Mouse (Mus musculus): ENCODE measurements at regions not wholly inside any gene's neighbourhood (a gene's known extent, or its start where the extent isn't known, plus 50 kb on each side); places are given as distances from the start of the nearest gene placed in this dataset.
A peak's percentile ranks its signal among the peaks of the same experiment; 100 is the strongest.

DNA sequence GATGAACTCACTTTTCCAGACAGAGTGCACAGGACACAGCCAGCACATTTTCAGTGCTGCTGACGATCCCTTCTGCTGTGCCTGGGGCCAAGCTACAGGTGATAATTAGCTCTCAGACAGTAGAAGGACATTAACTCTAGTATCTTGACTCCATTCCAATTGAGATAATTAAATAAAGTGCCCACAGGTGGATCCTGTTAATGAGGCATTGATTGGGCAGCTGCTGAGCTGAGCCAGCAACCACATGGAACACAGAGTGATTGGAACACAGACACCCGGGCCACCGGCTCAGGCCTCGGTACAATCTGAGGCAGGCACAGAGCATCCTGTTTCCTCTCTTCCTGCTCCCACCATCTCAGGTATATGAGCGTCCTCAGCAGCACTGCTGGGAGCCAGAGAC, 114.5 kb upstream of the Habp2 start:
- Histone ChIP-seq H3K4me3 (ENCODE audit: low read depth, low read length) (no peak overlapping the region), H3K27ac (replicated peaks) (no peak overlapping the region), H3K27me3 (ENCODE audit: control insufficient read depth, insufficient read depth, low read length) (no peaks in the 10 kb centered on the region), H3K4me1 (replicated peaks; ENCODE audit: control insufficient read depth, insufficient read depth) (no peaks in the 10 kb centered on the region), H3K36me3 (ENCODE audit: control insufficient read depth, insufficient read depth, low read length) (no peaks in the 10 kb centered on the region), H3K9ac (ENCODE audit: low read length) (no peak overlapping the region), H3K9me3 (ENCODE audit: control insufficient read depth, low read length) (no peaks in the 10 kb centered on the region), H3K4me2 (replicated peaks; ENCODE audit: low read depth) (no peak overlapping the region)
- no peak for TF ChIP-seq EP300 (optimal IDR thresholded peaks at IDR 0.05)
- no peak for TF ChIP-seq CTCF (IDR thresholded peaks at IDR 0.05; ENCODE audit: low read depth)
- whole genome bisulfite sequencing: 70% methylated on average over 5 of the region's 5 CpGs
- DNase-seq (ENCODE audit: low spot score): no peak
- no peak for ATAC-seq (ENCODE audit: low FRiP score, low TSS enrichment)

DNA sequence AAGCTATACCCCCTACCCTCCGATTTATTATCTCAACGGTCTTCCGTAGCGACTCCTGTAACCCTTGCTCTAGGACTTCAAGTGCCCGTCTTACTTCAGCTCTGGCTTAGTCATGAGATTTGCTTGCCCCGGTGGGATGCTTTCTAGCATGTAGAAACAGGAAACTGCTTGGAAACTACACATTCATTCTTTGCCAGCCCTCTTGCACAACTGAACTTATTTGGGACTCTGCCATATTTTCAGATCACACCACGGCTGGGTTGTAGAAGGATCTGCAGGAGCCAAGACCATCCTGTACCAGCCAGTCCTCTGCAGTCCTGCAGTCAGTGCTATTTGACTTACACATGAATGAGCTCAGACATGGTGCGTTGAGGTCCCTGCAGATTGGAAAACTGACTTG, 110.9 kb upstream of the Habp2 start:
- H3K27me3 ChIP-seq (ENCODE audit: control insufficient read depth, insufficient read depth, low read length): no peaks in the 10 kb centered on the region
- WGBS: 64% methylated on average over 8 of the region's 8 CpGs
- H3K27ac ChIP-seq (replicated peaks): no peak overlapping the region
- H3K36me3 ChIP-seq (ENCODE audit: control insufficient read depth, insufficient read depth, low read length): no peaks in the 10 kb centered on the region
- TF ChIP-seq EP300 (optimal IDR thresholded peaks at IDR 0.05) (no peak), CTCF (IDR thresholded peaks at IDR 0.05; ENCODE audit: low read depth) (no peak)
- DNase-seq (ENCODE audit: low spot score): no peak
- ATAC-seq (ENCODE audit: low FRiP score, low TSS enrichment): no peak
- no peak overlapping the region for H3K4me2 ChIP-seq (replicated peaks; ENCODE audit: low read depth)
- no peaks in the 10 kb centered on the region for H3K4me1 ChIP-seq (replicated peaks; ENCODE audit: control insufficient read depth, insufficient read depth)
- H3K9me3 ChIP-seq (ENCODE audit: control insufficient read depth, low read length): no peaks in the 10 kb centered on the region
- H3K9ac ChIP-seq (ENCODE audit: low read length): no peak overlapping the region
- H3K4me3 ChIP-seq (ENCODE audit: low read depth, low read length): no peak overlapping the region

DNA sequence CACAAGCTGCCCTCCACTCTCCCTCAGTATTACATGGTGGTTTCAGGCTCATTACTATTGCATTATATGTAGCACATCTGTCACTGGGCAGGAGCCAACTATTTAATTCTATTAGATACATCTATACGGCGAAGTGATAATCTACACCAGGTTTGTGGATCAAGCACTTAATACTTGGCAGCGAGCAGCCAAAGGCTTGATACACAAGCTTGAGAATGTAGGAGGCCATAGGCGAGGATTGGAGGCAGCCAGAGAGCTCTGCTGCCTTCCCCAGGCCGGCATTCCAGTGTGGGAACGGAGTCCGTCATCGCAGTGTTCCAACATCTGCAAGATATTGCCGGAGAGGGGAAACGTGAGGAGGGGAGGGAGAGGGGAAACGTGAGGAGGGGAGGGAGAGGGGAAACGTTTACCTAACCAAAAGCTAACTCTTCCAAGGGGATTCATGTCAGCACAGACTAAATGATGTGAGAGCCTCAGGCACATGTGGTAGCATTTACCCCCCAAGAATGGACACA, 109.6 kb upstream of the Habp2 start:
- peak; percentile 24; the same call in 1 of the 2 replicates for ATAC-seq (ENCODE audit: low FRiP score, low TSS enrichment)
- H3K27ac ChIP-seq (replicated peaks): peak overlapping the region; percentile 35; the same call in 1 of the 2 replicates
- H3K4me3 ChIP-seq (ENCODE audit: low read depth, low read length): no peak overlapping the region
- TF ChIP-seq EP300 (optimal IDR thresholded peaks at IDR 0.05) (no peak), CTCF (IDR thresholded peaks at IDR 0.05; ENCODE audit: low read depth) (no peak)
- H3K9me3 ChIP-seq (ENCODE audit: control insufficient read depth, low read length): no peaks in the 10 kb centered on the region
- H3K27me3 ChIP-seq (ENCODE audit: control insufficient read depth, insufficient read depth, low read length): no peaks in the 10 kb centered on the region
- 29% methylated on average over 12 of the region's 12 CpGs for WGBS
- no peaks in the 10 kb centered on the region for H3K4me1 ChIP-seq (replicated peaks; ENCODE audit: control insufficient read depth, insufficient read depth)
- no peak for DNase-seq (ENCODE audit: low spot score)
- no peak overlapping the region for H3K4me2 ChIP-seq (replicated peaks; ENCODE audit: low read depth)
- no peaks in the 10 kb centered on the region for H3K36me3 ChIP-seq (ENCODE audit: control insufficient read depth, insufficient read depth, low read length)
- H3K9ac ChIP-seq (ENCODE audit: low read length): no peak overlapping the region

DNA sequence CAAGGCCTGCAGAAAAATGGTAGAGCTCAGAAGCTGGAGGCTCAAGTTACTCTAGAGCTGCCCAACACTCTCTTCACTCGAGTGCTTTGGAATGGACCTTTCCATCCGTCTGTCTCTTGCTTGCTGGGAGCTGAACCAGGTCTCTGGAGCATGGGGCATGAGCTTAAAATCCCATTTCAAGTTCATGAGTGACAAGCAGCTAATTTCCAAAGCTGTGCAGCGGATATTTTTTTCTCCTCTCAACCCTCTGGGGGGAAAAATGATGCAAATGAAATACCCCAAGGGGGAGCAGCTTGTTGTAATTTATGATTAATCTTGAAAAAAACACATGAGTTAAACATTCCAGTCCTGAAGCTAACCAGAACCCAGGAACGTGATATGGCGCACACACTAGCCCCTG, 101.2 kb upstream of the Habp2 start:
- H3K27me3 ChIP-seq (ENCODE audit: control insufficient read depth, insufficient read depth, low read length): no peaks in the 10 kb centered on the region
- ATAC-seq (ENCODE audit: low FRiP score, low TSS enrichment) (no peak), DNase-seq (ENCODE audit: low spot score) (no peak)
- H3K4me1 ChIP-seq (replicated peaks; ENCODE audit: control insufficient read depth, insufficient read depth): no peaks in the 10 kb centered on the region
- H3K4me3 ChIP-seq (ENCODE audit: low read depth, low read length): no peak overlapping the region
- 63% methylated on average over 5 of the region's 5 CpGs for WGBS
- no peak overlapping the region for H3K9ac ChIP-seq (ENCODE audit: low read length)
- H3K36me3 ChIP-seq (ENCODE audit: control insufficient read depth, insufficient read depth, low read length): no peaks in the 10 kb centered on the region
- no peak overlapping the region for H3K4me2 ChIP-seq (replicated peaks; ENCODE audit: low read depth)
- no peak overlapping the region for H3K27ac ChIP-seq (replicated peaks)
- TF ChIP-seq EP300 (optimal IDR thresholded peaks at IDR 0.05) (no peak), CTCF (IDR thresholded peaks at IDR 0.05; ENCODE audit: low read depth) (no peak)
- H3K9me3 ChIP-seq (ENCODE audit: control insufficient read depth, low read length): no peaks in the 10 kb centered on the region

DNA sequence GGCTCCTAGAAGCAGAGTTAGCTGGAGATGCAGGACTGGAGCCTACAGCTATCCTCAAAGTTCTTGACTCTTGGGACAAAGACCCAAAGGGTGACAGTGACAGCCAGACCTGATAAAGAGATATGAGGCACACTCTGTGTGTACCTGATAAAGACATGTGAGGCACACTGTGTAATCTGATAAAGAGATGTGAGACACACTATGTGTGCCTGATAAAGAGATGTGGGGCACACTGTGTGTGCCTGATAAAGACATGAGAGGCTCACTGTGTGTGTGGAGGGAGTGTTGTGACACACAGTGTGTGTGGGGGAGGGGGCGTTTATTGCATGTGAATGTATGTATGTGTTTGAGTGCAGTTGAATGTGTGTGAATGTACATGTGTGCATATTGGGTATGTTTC, 97.8 kb upstream of the Habp2 start:
- H3K4me1 ChIP-seq (replicated peaks; ENCODE audit: control insufficient read depth, insufficient read depth): no peaks in the 10 kb centered on the region
- H3K9me3 ChIP-seq (ENCODE audit: control insufficient read depth, low read length): no peaks in the 10 kb centered on the region
- H3K36me3 ChIP-seq (ENCODE audit: control insufficient read depth, insufficient read depth, low read length): no peaks in the 10 kb centered on the region
- no peak overlapping the region for H3K4me3 ChIP-seq (ENCODE audit: low read depth, low read length)
- no peak overlapping the region for H3K4me2 ChIP-seq (replicated peaks; ENCODE audit: low read depth)
- ATAC-seq (ENCODE audit: low FRiP score, low TSS enrichment) (no peak), DNase-seq (ENCODE audit: low spot score) (no peak)
- 89% methylated on average over 1 of the region's 1 CpGs for WGBS
- no peak overlapping the region for H3K27ac ChIP-seq (replicated peaks)
- no peak for TF ChIP-seq CTCF (IDR thresholded peaks at IDR 0.05; ENCODE audit: low read depth)
- TF ChIP-seq EP300 (optimal IDR thresholded peaks at IDR 0.05): no peak
- no peaks in the 10 kb centered on the region for H3K27me3 ChIP-seq (ENCODE audit: control insufficient read depth, insufficient read depth, low read length)
- no peak overlapping the region for H3K9ac ChIP-seq (ENCODE audit: low read length)

DNA sequence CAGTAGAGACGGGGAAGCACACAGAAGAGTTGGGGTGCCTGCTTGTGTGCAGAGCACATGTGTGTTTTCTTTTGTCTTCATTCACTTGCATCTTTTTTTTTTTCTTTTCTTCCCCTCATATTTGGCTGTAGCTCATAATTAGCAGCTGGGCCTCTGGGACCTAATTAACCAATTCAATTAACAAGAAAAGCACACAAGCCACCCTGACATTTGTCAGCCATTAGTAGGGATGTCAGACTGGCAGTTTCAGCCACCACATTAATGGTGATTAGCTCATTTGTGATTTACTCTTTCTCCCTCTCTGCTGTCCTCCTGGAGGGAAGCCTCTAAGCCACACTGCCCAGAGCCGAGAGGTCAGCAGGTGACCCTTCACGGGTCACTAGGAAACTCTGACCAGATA, 96.7 kb upstream of the Habp2 start:
- Histone ChIP-seq H3K36me3 (ENCODE audit: control insufficient read depth, insufficient read depth, low read length) (no peaks in the 10 kb centered on the region), H3K4me3 (ENCODE audit: low read depth, low read length) (no peak overlapping the region), H3K9ac (ENCODE audit: low read length) (no peak overlapping the region), H3K27me3 (ENCODE audit: control insufficient read depth, insufficient read depth, low read length) (no peaks in the 10 kb centered on the region), H3K27ac (replicated peaks) (no peak overlapping the region), H3K4me2 (replicated peaks; ENCODE audit: low read depth) (no peak overlapping the region), H3K9me3 (ENCODE audit: control insufficient read depth, low read length) (no peaks in the 10 kb centered on the region), H3K4me1 (replicated peaks; ENCODE audit: control insufficient read depth, insufficient read depth) (no peaks in the 10 kb centered on the region)
- WGBS: 57% methylated on average over 3 of the region's 3 CpGs
- DNase-seq (ENCODE audit: low spot score): no peak
- ATAC-seq (ENCODE audit: low FRiP score, low TSS enrichment): no peak
- no peak for TF ChIP-seq EP300 (optimal IDR thresholded peaks at IDR 0.05)
- no peak for TF ChIP-seq CTCF (IDR thresholded peaks at IDR 0.05; ENCODE audit: low read depth)

All from stomach, postnatal 0 days (tissue).